Mouse (Mus musculus) adrenal gland, postnatal 36 days (tissue): ENCODE data around the gene Ubl5. TPM values are rescaled to one million over a fixed set of nuclear protein-coding genes. Genes with fewer than 3 reads are reported as not detected.
"Not testable (repeated sequence)": the region's sequence is repeated elsewhere in the genome, so short reads cannot be mapped to it uniquely, and the experiment has no call there.

ENCODE experiments used
- DNase-seq, 2 experiments: peaks; one replicate each; pipeline ENCODE4 v3.0.0; 2021; ENCODE audit warnings: mixed read lengths in 1 of 2
- total RNA-seq, 2 experiments: library from RNA; stranded (reverse); gene quantifications; 2 replicates each; pipeline ENCODE4 v1.2.3; 2021

Ubl5 gene
- total RNA-seq, 2 experiments from 2014 or later: 354 to 362 TPM

DNA sequence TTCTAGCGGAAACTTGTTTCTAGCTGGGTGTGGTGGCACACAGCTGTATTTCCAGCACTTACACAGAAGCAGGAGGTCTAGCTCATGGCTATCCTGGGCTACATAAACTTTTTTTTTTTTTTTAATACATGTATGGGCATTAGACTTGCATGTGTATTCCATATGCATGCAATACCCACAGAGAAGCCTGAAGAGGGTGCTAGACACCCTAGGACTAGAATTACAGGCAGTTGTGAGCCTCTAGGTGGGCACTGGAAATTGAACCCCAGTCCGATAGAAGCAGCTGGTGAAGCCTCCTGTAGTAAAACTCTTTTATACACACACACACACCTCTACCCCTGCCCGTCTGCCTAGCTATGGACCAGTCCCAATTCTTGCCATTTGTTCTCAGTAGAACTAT, 11.2 kb downstream of the Ubl5 start:
- no peak for DNase-seq

DNA sequence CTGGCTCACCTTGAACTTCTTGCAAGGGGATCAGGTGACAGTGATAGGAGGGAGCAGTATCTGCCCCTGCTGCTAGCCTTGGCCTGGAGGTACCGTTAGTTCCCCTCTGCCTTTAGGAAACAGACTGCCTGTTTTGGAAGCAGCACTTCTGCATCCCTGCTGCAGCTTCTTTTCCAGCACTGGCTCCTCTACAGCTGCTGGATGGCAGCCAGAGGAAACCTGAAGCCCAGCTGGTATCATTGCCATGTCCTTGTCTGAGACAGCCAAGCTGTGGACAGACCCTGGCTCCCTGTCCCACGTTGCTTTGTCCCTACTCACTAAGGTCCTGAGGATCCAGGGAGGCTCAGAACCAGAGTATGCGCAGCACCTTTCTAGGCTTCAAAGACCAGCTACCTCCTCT, 14.9 kb downstream of the Ubl5 start:
- DNase-seq: peak; percentile 71 to 76

DNA sequence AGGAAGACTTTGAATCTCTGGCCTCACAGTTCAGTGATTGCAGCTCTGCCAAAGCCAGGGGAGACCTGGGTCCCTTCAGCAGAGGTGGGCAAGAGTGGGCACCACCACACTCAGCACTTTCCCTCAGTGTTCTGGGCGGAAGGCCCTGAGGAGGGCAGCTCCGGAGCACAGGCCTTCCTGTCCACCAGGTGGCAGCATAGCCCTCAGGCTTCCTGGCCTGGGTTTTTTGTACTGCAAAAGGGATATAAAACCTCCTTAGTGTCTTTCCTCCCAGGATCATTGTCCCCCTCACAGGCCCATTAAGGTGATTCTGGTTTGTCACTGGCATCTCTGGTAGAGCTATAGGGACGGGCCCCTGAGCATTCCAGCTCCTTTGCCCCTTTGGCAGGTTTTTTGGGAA, 19.6 kb downstream of the Ubl5 start:
- peak; percentile 71 to 82 for DNase-seq

DNA sequence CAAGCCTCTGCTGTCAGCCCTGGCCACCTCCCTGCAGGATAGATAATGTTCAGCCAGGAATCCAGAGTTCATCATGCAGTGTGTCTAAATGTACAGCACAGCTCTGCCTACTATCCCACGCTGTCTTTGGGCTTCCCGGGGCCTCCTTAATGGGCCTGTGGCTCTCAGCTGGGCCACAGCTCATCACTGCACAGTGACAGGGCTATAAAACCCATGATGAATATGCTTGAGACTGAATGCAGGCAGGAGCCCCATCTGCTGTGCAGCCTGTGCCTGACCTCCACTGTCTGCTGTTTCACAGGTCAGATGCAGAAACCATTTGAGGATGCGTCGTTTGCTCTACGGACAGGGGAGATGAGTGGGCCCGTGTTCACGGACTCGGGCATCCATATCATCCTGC, 20.2 kb downstream of the Ubl5 start:
- DNase-seq: no peak

DNA sequence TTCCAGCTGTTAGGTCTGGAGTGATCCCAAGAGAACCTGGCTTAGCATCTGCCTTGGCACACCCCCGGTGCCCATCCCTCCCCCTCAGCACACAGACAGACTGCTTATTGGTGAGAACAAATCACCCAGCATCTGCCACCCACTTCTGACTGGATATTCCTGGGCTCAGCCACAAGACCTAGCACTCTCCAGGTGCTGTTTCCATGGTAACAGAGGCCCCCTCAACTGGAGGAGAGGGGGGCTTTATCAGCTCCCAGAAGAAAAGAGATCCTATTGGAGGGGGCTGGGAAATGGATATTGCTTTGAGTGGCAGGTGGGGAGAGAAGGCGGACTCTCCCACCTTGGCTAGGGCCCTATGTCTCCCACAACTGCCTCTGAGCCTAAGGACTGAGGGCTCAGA, 21.3 kb downstream of the Ubl5 start:
- no peak for DNase-seq

DNA sequence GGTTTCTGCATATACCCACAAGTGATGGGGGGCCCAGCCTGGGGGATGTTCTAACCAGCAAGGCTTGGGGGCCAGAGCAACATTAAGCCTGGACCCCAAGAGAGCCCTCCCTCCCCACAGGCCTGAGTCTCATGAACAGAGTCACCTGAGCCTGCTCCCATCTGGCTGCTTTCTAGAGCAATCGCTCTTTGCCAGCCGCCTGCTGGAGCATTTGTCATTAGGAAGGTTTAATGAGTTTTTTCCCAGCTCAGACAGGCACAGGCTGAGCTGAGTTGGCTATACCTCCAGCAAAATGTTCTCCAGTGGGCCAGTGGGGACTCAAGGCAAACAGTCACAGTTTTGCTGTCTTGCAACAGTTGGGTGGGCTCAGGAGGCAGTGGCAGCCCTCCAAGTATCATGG, 21.7 kb downstream of the Ubl5 start:
- no peak for DNase-seq

DNA sequence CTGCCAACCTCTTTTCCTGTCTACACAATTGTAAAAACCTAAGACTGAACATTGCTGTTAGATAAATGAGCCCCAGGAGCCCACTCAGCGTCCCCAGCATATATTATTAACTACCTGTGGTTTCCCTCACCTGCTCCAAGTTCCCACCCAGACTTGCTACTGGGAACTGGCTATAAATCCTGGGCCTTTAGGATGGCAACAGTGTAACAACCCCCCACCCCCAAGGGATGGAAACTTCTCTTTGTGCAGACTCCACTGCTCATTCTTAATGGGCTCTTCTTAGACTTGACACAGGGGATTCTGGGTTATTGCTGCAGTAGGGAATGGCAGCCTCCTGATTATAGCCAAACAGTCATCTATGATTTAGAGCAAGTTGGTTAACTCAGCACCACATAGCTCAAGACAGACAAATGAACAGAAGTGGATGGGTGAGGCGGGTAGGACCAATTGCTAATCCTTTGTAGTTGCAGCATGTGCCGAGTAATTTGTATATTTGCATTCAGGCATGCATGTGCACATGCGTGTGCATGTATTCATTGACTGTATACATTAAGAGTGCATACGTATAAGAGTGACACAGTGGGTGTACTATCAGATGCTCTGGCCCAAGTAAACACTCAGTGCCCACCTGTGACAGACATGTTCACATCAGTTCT, 22.4 kb downstream of the Ubl5 start:
- DNase-seq: no peak

DNA sequence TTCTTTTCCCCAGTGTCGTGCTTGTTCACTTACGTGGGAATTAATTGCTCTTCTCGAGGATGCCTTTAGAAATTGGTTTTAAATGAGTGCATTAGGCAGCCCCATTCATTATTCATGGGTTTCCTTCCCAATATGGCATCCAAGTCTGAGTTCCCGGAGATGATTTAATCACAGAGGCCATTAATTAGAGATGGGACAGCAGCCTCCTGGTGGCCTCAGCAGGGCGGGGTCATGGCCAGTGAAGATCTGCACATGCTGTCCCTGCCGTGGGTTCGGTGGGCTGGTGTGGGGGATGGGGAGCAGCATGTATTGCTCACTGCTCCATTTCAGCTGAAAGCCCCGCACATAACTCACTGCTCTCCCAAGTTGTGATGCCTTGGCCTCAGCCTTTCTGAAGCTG, 23.2 kb downstream of the Ubl5 start:
- peak in 1 of 2 experiments; percentile 51 for DNase-seq

DNA sequence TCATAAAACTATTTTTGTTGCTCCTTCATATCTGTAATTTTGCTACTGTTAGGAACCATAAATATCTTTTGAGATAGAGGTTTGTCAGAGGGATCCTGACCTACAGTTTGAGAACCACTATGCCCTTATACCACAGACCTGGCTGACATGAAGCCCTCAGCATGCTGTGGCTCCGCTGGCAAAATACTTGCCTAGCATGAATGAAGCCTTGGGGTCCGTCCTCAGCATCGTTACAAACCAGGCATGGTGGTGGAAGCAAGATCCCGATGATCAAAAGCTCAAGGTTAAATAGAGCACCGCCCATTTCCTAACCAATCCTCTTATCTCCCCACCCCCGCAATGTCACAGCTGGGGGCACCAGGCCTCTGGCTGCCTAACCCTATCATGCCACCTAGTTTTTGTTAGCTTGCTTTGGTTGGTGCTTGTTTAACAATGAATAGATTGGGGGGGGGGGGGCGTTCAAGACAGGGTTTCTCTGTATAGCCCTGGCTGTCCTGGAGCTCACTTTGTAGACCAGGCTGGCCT, 23.9 kb downstream of the Ubl5 start:
- DNase-seq: no peak

DNA sequence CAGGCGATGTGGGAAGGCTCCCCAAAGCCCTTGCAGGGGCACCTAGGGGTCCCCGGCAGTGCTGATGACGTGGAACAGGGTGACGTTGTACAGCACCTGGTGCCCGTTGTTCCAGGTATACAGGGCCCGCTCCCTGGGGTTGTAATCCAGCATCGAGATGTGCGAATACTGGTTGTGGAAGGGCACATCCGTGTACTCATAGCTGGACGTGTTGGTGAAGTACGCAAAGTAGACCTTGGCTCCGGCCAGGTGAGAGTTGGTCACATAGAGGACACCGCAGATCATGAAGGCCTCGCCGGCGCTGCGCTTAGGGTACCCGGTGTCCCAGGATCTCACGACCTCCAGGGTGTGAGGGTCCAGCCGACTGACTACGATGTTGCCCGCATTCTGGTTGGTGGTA, 25.4 kb downstream of the Ubl5 start:
- no peak for DNase-seq

DNA sequence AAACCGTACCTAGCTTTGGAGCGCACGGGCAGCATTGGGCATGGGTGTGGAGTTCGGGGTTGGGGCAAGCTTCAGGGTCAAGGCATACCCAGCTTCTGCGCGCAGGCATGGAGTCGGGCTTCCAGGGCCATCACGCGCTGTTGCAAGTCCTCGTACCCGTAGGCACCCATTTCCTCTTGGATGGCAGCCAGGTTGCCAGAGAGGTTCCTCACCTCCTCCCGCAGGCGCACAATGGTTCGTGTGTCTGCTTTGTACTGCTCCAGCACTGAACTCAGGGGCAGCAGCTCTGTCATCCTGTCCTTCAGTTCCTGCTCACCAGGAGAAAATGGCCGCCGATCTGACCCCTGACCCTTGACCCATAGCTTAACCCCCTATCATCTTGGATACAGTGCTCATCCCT, 29.4 kb downstream of the Ubl5 start:
- no peak for DNase-seq

DNA sequence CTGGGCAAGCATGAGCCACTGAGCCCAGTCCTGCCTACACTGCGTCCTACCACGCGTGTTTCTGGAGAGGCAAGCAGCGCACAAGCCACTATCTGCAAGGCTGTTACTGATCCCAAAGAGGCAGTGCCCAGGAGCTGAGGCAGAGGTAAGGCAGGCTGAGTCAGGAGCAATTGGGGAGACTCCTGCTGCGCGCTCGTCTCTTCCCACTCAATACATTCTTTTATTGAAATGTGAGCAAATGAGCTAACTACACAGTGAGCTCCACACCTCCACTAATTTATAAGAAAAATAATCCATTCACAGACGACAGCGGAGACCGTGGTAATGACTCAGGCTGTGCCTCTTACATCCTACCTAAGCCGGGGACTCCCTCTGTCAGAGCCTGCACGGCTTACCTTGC, 35.2 kb downstream of the Ubl5 start:
- no peak for DNase-seq

DNA sequence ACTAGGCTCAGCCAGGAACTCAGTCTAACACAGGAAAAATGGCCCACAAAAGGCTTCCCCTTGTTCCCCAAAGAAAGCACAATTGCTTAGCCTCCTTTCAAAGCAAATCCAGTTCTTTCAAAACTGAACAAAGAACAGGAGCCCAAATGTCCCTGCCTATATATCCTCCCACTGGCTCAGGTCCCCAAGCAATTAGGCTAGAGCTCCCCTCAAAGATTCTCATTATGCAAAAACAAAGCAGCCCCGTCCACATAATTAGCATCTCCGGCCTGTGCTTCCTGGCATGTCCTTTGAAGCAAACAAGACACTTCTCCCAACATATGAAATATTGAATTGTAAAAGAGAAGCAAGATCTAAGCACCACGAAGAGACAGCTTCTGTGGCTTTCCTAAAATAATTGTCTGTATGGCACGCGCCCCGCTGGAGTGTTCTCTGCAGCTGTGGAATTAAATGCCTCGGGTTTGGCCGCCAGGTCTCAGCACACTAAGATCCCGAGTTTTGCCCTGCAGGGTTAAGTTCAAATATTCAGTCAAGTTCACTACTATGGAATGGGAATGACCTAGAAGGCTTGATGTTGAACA, 37.8 kb downstream of the Ubl5 start:
- no peak for DNase-seq

DNA sequence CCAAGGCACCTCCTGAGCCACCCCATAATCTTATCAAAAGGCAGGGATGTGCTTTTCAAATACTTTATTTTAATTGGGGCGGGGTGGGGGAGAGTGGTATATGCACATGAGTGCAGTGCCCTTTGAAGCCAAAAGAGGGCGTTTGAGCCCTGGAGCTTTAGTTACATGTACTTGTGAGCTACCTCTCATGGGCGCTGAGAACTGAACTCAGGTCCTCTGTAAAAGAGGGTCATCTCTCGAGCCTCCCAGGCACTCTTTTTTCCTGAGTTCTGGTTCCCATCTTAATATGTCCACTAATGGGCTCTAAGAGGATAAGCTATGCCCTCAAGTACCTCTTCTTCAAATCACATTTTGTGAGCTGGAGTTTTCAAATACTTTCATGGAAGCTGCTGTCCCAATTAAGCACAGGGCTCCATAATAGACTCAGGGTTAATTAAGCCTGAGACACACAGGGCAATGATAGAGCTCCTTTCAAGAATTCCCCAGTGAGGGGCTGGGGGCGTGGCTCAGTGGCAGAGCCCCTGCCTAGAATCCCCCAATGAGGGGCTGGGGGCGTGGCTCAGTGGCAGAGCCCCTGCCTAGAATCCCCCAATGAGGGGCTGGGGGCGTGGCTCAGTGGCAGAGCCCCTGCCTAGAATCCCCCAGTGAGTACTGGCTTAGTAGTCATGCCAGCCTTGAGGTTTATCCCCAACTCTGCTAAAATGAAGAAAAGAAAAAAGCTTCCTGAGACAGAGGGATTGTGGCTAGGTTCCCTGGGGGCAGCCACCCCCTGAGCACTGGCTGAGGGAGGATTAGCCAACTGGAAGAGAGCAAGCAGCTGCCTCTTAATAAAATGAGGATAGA, 39.1 kb downstream of the Ubl5 start:
- no peak for DNase-seq

DNA sequence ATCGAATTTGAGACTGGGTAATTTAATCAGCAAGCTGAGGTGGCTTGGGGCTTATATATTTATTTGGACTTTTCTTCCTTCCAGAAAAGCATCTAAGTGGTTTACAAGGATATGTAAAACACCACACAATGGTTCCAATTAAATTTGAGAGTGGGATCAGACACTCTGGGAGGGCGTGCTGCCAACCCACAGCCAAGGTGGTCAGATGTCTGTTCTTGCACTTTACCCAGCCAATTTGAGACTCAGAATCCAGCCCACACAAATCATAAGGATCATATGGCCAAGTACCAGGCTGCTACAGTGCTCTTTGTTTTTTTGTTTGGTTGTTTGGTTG, 39.7 kb downstream of the Ubl5 start:
- no peak for DNase-seq

DNA sequence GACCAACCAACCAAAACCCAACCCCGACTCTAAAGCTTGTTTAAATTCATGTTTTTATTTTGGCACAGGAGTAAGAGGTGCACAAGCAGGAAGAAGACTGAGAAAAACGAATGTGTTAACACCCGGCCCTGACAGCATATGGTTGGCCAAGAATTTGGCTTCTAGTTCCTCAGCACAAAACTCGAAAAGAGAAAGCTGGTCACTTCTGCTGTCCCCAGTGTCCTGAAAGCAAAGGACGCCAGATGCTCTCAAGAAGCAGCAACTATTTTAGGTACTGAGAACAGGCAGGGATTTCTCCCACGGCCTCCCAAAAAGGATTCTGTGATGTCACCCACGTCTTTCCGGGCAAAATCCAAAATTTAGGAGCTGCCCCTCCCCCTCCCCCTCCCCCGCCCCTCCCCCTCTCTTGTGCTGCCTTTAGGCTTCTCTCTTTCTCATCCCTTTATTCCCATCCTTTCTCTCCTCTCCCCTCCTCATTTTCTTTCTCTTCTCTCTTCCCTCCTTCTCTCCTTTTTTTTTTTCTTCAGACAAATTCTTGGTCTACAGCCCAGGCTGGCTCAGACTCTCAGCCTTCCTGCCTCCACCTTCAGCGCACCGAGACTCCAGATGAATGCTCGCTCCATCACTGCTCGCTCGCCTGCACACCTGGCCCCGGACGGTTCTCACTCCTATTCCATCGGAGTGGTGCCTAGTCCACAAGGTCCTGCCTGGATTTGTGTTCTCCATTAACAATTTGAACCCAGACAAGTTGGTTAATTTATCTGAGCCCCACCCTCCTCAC, 42.6 kb downstream of the Ubl5 start:
- no peak for DNase-seq

DNA sequence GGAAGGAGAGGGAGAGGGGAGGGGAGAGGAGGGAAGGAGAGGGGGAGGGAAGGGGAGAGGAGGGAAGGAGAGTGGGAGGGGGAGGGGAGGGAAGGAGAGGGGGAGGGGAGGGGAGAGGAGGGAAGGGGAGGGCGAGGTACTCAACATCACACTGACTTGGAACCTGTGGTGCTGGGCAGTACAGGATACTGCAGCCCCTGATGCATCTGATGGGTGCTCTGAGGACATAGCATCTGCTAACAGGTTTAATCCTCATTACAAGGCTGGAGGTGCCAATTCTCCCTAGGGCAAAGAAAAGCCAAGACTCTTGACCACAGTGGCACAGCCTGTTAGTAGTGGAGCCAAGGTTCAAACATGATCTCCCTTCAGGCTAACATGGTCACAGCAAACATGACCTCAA, 46.7 kb downstream of the Ubl5 start:
- DNase-seq: no peak

DNA sequence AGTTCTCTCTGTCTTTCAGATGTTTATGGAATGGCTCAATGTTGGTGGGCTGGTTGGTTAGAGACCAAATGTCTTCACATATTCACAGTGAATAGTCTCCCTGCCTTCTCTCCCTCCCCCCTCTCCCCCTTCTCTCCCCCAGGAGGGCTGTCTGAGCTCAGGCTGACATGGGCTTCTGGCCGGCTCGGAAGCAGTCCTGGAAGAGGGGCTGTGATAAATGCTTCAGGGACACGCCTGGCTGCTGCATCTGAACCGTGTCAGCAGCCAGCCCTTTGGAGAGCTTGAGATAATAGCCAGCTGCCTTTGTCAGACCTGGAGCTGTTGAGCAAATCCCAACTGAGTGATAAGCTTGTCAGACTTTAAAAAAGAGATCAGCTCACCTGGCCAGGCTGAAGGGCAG, 47.2 kb downstream of the Ubl5 start:
- DNase-seq: no peak

DNA sequence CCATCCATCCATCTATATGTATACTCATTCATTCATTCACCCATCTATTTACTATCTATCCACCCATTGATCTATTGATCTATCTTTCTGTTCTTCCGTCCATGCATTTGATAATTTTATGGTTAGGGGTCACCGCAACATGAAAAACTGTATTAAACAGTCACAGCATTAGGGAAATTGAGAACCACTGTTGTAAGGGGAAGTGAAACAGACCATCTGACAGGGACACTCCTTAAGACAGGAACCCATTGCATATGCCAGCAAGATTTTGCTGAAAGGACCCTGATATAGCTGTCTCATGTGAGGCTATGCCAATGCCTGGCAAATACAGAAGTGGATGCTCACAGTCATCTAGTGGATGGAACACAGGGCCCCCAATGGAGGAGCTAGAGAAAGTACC, 47.8 kb downstream of the Ubl5 start:
- not testable (repeated sequence) for DNase-seq

DNA sequence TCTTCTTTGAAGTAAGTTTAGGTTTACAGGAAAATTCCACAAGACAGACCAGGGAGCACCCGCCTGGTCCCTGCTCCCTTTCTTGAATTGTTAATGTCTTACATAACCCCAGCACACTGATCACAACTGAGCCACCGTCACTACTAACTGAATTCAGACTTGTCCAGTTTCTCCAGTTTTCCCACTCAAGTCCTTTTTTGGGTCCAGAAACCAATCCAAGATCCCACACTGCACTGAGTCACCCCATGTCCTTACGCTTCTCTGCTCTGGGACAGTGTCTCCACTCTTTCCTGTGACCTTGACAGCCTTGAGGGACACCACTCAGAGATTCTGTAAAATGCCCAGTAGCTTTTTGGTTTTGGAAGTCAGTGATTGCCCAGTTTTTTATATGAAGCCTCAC, 50.2 kb downstream of the Ubl5 start:
- DNase-seq: peak; percentile 15 to 17

DNA sequence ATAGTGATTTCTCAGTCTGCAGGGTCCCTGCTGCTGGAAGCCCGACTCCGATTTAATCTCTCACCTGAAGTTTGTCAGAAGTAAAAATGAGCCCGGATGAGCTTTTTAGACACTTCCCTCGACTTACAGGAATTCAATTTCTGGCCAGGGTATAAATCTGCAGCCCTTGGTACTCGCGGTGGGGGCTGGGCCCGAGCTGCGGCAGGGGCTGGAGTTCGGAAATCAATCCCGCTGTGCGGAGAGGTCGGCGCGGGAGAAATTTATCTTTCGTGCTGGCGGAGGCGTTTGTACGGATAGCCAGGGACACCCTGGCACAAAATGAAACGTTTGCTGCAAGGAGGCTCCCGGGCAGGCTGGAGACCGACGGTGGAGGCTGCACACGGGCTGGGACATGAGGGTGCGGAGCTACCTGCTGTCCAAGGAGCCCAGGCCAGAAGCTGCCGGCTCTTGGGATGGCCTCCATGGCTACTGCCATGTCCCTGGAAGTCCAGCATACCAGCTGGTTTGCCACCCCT, 52.1 kb downstream of the Ubl5 start:
- peak; percentile 33 to 44 for DNase-seq

DNA sequence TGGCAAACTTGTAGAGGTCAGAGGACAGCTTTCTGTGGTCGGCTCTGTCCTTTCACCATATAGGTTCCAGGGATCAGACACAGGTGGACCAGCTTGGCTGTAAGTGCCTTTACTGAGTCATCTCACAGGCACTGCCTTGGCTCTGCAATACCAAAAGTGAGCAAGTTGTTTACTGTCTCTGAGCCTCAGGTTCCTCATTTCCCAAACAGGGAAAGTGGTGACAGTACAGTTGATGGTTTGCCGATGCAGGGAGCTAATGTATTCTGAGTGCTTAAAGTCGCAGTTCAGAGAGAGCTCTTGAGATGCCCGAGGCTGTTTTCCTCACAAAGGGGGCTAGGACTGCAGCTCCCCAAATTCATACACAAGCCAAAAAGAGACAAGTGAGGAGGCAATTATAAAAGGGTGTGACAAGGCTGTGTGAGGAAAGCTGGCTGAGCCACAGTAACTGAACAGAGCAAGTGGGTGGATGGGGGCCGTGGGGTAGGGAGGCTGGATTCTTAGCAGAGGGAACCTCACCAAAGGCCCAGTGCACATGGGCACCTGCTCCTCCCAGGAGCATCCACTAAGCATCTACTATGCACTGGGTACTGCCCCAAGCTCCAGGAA, 53.5 kb downstream of the Ubl5 start:
- no peak for DNase-seq
